Mouse (Mus musculus) C2C12 (cell line): ENCODE results near the gene Ndufa4l2.

Source experiments
- CEBPB ChIP-seq: IDR thresholded peaks from one replicate; pipeline ENCODE4 v1.6.1; 2011; ENCODE audit warnings: low read depth, mild to moderate bottlenecking, control low read depth, moderate library complexity
- CTCF ChIP-seq: IDR thresholded peaks from one replicate; pipeline ENCODE4 v1.5.1; 2011; ENCODE audit not compliant: control insufficient read depth, insufficient read depth, insufficient read length
- FOSL1 ChIP-seq: IDR thresholded peaks from one replicate; pipeline ENCODE4 v1.8.0; 2011; ENCODE audit warnings: mild to moderate bottlenecking, low read length; ENCODE audit not compliant: poor library complexity, insufficient read depth, severe bottlenecking
- MAX ChIP-seq: IDR thresholded peaks from one replicate; pipeline ENCODE4 v1.6.1; 2011; ENCODE audit warnings: mild to moderate bottlenecking, control low read depth
- MYOD1 ChIP-seq: IDR thresholded peaks from one replicate; pipeline ENCODE4 v1.6.1; 2011; ENCODE audit warnings: low read depth; ENCODE audit not compliant: control insufficient read depth, insufficient read length
- MYOG ChIP-seq: IDR thresholded peaks from one replicate; pipeline ENCODE4 v1.6.1; 2011; ENCODE audit not compliant: control insufficient read depth, insufficient read length; ENCODE audit errors: extremely low read depth
- USF1 ChIP-seq: IDR thresholded peaks from one replicate; pipeline ENCODE4 v1.6.1; 2011; ENCODE audit warnings: low read depth, mild to moderate bottlenecking, control low read depth, moderate library complexity

DNA sequence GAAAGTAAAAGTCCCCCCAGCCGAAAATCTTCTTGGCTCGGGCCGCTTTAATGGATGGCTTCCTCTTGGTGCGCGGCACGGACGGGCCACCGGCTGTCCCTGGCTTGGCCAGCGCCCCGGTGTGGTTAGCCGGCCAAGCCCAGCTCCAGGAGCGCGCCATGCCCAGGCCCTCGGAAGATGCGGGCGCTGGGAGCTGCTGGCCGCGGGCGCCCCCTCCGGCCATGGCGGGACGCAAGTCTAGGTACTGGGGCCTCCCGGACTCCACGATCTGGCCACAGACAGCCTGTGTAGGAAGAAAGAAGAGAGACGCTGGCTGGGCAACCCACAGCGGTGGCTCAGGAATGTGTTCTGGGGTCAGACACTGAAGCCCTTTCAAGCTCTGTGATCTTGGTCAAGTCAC lies 11.9 kb downstream of the Ndufa4l2 start:
- peak; percentile 64 for TF ChIP-seq CTCF
- TF ChIP-seq MAX: no peak
- no peak for TF ChIP-seq MYOG
- TF ChIP-seq CEBPB: no peak
- no peak for TF ChIP-seq USF1
- TF ChIP-seq MYOD1: no peak
- no peak for TF ChIP-seq FOSL1
